8 mouse cellular contexts compared by ENCODE assay signal in genomic region chr5:114461238-114461637, GRCm38 (mm10). TPM values are rescaled to one million over a fixed set of nuclear protein-coding genes. Genes with fewer than 3 reads are reported as not detected.
DNase-seq lines count a peak whose midpoint lies in the region; ATAC-seq and TF ChIP-seq lines count a peak whose summit lies in the region.

No protein-coding gene starts in this region.

- H3K27me3 ChIP-seq in G1E (ENCODE audit: insufficient read depth, low read length), result peaks cover 30% of the 10 kb centered on the region
- H3K27me3 ChIP-seq in forebrain, embryonic 13.5 days, result peaks cover 17% of the 10 kb centered on the region; the same call in 1 of the 2 replicates
- no peaks in the 10 kb centered on the region for H3K27me3 ChIP-seq in lung, embryonic 14.5 days (ENCODE audit: insufficient read depth, low read length)

- intact Hi-C loops in heart, postnatal 25 days (cut with DNase I), result loop anchor here (2.0 kb wide), 3 partner anchors 108 to 158 kb away; partner anchors contain the start of gene Fam222a

- TF ChIP-seq CTCF in G1E (IDR thresholded peaks at IDR 0.05; ENCODE audit: low read depth, low read length), result peak; percentile 56
- peak; percentile 84 for TF ChIP-seq CTCF in layer of hippocampus, adult 2 months (conservative IDR thresholded peaks at IDR 0.05)
- peak; percentile 97 for TF ChIP-seq CTCF in lung, embryonic 14.5 days (IDR thresholded peaks at IDR 0.05; ENCODE audit: low read depth)

- H3K4me3 ChIP-seq in G1E (ENCODE audit: low read depth, low read length), result no peak overlapping the region
- no peak overlapping the region for H3K4me3 ChIP-seq in forebrain, embryonic 13.5 days
- no peak overlapping the region for H3K4me3 ChIP-seq in layer of hippocampus, adult 2 months
- H3K4me3 ChIP-seq in lung, embryonic 14.5 days (ENCODE audit: low read depth, low read length), result no peak overlapping the region

- 0 out of 2 replicates have a peak, but pooled peaks have one; percentile 28 for ATAC-seq in G1E (ENCODE audit: extremely low read depth, insufficient number of reproducible peaks, low FRiP score, poor library complexity, severe bottlenecking)
- ATAC-seq in cerebellum, adult (ENCODE audit: insufficient number of reproducible peaks, low FRiP score, low TSS enrichment), result peak; percentile 57; the same call in 1 of the 2 replicates
- peak; percentile 59 for ATAC-seq in forebrain, embryonic 13.5 days
- ATAC-seq in lung, embryonic 14.5 days (ENCODE audit: insufficient read depth), result peak; percentile 50; the same call in 1 of the 2 replicates

- peaks cover 16% of the 10 kb centered on the region for H3K4me1 ChIP-seq in G1E (ENCODE audit: insufficient read depth, low read depth, low read length)
- H3K4me1 ChIP-seq in forebrain, embryonic 13.5 days, result peaks cover 19% of the 10 kb centered on the region
- peaks cover 8% of the 10 kb centered on the region; the same call in 1 of the 2 replicates for H3K4me1 ChIP-seq in lung, embryonic 14.5 days (ENCODE audit: insufficient read depth)

- no peaks in the 10 kb centered on the region for H3K9me3 ChIP-seq in G1E (replicated peaks)
- no peaks in the 10 kb centered on the region for H3K9me3 ChIP-seq in forebrain, embryonic 13.5 days (replicated peaks)
- no peaks in the 10 kb centered on the region for H3K9me3 ChIP-seq in lung, embryonic 14.5 days (ENCODE audit: low read depth, low read length)

- H3K4me2 ChIP-seq in forebrain, embryonic 13.5 days, result no peak overlapping the region
- no peak overlapping the region for H3K4me2 ChIP-seq in lung, embryonic 14.5 days

- under 1% methylated on average over 7 of the region's 7 CpGs for WGBS in forebrain, embryonic 13.5 days
- WGBS in lung, embryonic 14.5 days, result 7% methylated on average over 7 of the region's 7 CpGs

- peak; percentile 72 for DNase-seq in G1E (ENCODE audit: low spot score)
- peak; percentile 43 for DNase-seq in heart, postnatal 25 days (ENCODE audit: low spot score)
- peak; percentile 69 to 85 for DNase-seq in layer of hippocampus, adult 2 months (ENCODE audit: low spot score in 2 of 2)
- DNase-seq in lung, embryonic 14.5 days, result peak; percentile 88
- DNase-seq in retina, adult 2 months (ENCODE audit: low read depth, low spot score), result peak; percentile 72
- peak; percentile 90 for DNase-seq in thymus, postnatal 14 days

- peaks cover 18% of the 10 kb centered on the region for H3K36me3 ChIP-seq in G1E (replicated peaks)
- peaks cover 4% of the 10 kb centered on the region; the same call in 1 of the 2 replicates for H3K36me3 ChIP-seq in forebrain, embryonic 13.5 days (ENCODE audit: poor library complexity, severe bottlenecking)
- H3K36me3 ChIP-seq in lung, embryonic 14.5 days (ENCODE audit: insufficient read depth), result no peaks in the 10 kb centered on the region

- no peak overlapping the region for H3K27ac ChIP-seq in forebrain, embryonic 13.5 days
- H3K27ac ChIP-seq in layer of hippocampus, adult 2 months, result no peak overlapping the region
- H3K27ac ChIP-seq in lung, embryonic 14.5 days (ENCODE audit: low read depth), result no peak overlapping the region

- no peak overlapping the region for H3K9ac ChIP-seq in forebrain, embryonic 13.5 days
- no peak overlapping the region for H3K9ac ChIP-seq in lung, embryonic 14.5 days

RNA-seq across cellular contexts. Expression of gene Mvk, which starts 17.2 kb away (rescaled TPM):
- total RNA-seq in G1E (2014; fragmentation: Nextera tagmentation) (5.9 and 6.4 TPM in 2 replicates), G1E (2017) (23.4 and 25.6 TPM in 2 replicates)
- 32.6 and 39.4 TPM in 2 replicates for polyA plus RNA-seq in G1E (2012)
- 44.4 and 50.7 TPM in 2 replicates for polyA plus RNA-seq in forebrain, embryonic 13.5 days (2015; fragmentation: Nextera tagmentation; extraction: Ambion mirVana)
- total RNA-seq in heart, postnatal 25 days (2021), result 1 to 10 TPM; 9.2 to 9.7 TPM
- total RNA-seq in layer of hippocampus, adult 2 months (2021), result 10 to 100 TPM; 24.8 to 25.7 TPM
- 48.4 and 49.2 TPM in 2 replicates for polyA plus RNA-seq in lung, embryonic 14.5 days (2014; fragmentation: Nextera tagmentation; extraction: Ambion mirVana)

RNA-seq across cellular contexts. Expression of gene Mmab, which starts 17.4 kb away (rescaled TPM):
- 9.1 and 10.6 TPM in 2 replicates for total RNA-seq in G1E (2014; fragmentation: Nextera tagmentation)
- total RNA-seq in G1E (2017), result 14.5 and 17.8 TPM in 2 replicates
- 23.1 and 29.5 TPM in 2 replicates for polyA plus RNA-seq in G1E (2012)
- polyA plus RNA-seq in forebrain, embryonic 13.5 days (2015; fragmentation: Nextera tagmentation; extraction: Ambion mirVana), result 18.9 and 20.8 TPM in 2 replicates
- 10 to 100 TPM; 15.8 to 17.0 TPM for total RNA-seq in heart, postnatal 25 days (2021)
- 10 to 100 TPM; 18.6 to 20.4 TPM for total RNA-seq in layer of hippocampus, adult 2 months (2021)
- polyA plus RNA-seq in lung, embryonic 14.5 days (2014; fragmentation: Nextera tagmentation; extraction: Ambion mirVana), result 30.4 and 32.4 TPM in 2 replicates
